Mouse (Mus musculus): ENCODE data around the gene Ppp1r3d.

- no peak for TF ChIP-seq CTCF (IDR thresholded peaks at IDR 0.05; ENCODE audit: extremely low read depth, insufficient read depth, low read length)
- no peak for TF ChIP-seq POLR2A (IDR thresholded peaks at IDR 0.05; ENCODE audit: extremely low read depth, insufficient read depth, low read length)
These were observed 36.0 kb upstream of the Ppp1r3d start for GRCm38 (mm10) chr2:178450236-178450635.

Data from cortical plate, adult 2 months (tissue).